Mouse (Mus musculus) heart, postnatal 25 days (tissue): ENCODE measurements around the gene Rapgef4. TPM values are rescaled to one million over a fixed set of nuclear protein-coding genes. Genes with fewer than 3 reads are reported as not detected.

ENCODE experiments used
- DNase-seq: peaks from one replicate; pipeline ENCODE4 v3.0.0; 2022; ENCODE audit warnings: low spot score
- intact Hi-C: fragments of 180-260 bp; cut with DNase I; formaldehyde crosslinking; loops from one replicate; pipeline ENCODE4 v1.15.1; 2025
- total RNA-seq, 2 experiments: library from RNA; stranded (reverse); gene quantifications; 2 replicates each; pipeline ENCODE4 v1.2.3; 2021

The Rapgef4 gene
- total RNA-seq, 2 experiments from 2014 or later, result 21.5 to 23.1 TPM

DNA sequence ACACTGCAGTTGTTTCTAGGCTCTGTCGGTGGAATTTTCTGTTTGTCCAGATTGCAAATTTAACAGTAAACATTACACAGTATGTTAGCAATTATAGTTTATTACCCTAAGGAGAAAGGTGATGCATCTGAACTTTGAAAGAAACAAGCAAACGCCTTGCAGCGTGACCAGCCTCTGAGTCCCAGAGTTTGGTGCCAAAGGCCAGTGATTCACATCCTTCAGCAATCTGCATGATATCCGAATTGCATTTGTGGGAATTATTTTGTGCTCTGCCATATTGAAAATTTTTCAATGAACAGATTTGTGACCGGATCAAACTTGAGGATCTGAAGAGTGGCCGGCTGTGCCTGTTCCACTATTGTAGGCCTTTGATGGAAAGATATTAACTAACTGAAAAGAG, 856 bp downstream of the Rapgef4 start:
- DNase-seq, result no peak
- intact Hi-C loops, result no loop called here

DNA sequence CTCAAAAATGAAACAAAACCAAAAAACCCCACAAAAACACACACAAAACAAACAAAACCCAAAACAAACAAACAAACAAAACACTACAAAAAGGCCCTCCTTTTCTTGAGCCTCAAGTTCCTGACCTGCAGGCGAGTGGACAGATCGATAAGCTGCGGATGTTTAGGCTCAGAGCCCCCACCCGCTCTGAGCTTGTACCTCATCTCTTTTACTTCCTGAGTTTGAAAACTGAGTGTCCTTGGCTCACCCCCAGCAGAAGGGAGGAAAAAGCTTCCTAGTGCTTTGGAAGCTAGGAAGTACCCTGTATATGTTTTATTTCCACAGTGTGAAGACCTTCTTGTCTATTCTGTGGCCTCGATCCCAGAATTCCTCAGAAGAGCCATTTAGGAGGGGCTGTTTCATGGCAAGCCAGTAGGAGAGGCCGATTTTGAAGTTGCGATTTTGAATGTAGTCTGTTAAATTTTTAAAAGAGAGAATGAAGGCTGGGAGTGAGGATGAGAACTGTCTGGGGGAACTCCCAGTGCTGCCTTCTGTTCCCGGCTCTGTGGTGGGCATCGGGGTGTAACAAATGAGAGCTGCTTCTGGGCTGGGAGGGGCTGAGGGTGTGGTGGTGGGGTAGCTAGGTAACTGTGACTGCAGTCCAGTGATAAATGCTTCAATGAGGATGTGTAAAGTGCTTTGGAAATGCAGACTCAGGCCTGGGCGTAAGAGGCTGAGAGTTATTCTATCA, 2.0 kb downstream of the Rapgef4 start:
- DNase-seq, result no peak
- intact Hi-C loops, result no loop called here

- no peak for DNase-seq
- intact Hi-C loops, result no loop called here
These were observed 4.7 kb downstream of the Rapgef4 start for GRCm38 (mm10) chr2:71985730-71986129.

GRCm38 (mm10) chr2:71986276-71986848, 5.3 kb downstream of the Rapgef4 start:
- intact Hi-C loops, result no loop called here
- DNase-seq, result no peak

DNA sequence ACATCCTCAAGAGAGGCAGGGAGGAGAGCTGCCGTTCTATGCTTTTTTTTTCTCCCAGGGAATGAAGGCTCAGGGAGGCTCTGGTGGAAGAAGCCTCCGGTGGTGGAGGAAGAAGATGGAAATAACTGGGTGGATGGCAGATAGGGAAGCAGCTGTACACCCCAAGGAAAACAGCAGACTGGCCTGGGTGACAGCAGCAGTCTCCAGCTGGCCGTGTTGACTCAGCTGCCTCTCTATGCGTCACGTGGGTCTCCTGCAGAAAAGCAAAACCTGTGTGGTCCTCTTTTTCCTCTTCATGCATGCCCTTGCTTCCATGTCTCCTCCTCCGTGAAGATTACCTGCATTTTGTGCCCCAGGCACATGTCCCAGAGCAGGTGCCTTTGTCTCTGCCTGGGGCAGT, 7.5 kb downstream of the Rapgef4 start:
- no peak for DNase-seq
- intact Hi-C loops, result no loop called here

DNA sequence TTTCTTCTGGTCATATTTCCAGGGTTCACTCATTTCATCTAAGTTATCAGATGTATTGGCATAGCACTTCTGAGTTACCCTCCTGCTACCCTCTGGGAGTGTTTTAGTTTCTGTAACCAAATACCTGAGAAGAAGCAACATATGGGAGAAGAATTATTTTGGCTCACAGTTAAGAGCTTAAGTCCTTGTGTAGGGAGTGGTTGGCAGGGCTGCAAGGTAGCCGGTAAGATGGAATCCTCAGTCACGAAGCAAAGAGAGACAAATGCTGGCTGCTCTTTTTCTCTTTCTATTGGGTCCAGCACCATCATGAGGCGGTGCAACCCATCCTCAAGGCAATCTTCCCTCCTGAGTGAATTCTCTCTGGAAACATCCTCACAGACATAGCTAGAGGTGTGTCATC, 11.1 kb downstream of the Rapgef4 start:
- intact Hi-C loops, result no loop called here

DNA sequence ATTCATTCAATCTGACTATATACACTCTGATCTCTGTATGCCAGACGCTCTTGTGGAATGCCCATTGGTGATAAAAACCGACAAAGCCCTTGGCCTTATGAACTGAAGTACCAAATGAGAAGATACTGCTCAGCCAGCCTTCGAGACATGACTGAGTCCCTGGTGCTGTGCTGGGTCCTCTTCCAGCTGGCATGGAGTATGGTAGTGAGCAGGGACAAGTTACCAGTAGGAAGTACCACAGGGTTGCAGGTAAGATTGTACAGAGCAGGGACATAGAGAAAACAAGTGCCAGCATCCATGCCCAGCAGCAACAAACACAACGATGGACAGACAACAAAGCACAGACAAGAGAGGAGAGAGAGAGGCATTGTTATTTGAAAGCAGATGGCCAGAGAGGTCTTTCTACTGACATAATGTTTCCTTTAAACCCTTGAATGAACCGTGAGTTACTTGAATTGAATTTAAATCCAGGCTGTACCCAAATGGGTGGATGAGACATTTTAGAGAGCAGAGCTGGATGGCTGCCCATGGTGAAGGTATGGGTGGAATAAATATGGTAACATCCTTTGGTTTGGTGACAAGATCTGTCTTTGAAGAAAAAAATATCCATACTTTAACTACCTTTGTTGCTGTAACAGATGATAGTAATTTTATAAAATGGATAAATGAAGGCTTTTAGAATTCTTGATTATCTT, 12.8 kb downstream of the Rapgef4 start:
- intact Hi-C loops, result no loop called here
- no peak for DNase-seq

More for the DNA sequence above, 11.1 kb downstream of the Rapgef4 start:
- DNase-seq, result no peak

GRCm38 (mm10) chr2:71998531-71998930, 17.5 kb downstream of the Rapgef4 start:
- DNase-seq, result no peak
- intact Hi-C loops, result no loop called here

GRCm38 (mm10) chr2:72000102-72000501, 19.1 kb downstream of the Rapgef4 start:
- intact Hi-C loops, result no loop called here
- DNase-seq, result no peak

- no peak for DNase-seq
These were observed 21.9 kb downstream of the Rapgef4 start for GRCm38 (mm10) chr2:72002843-72003370.

GRCm38 (mm10) chr2:72003756-72004525, 22.9 kb downstream of the Rapgef4 start:
- intact Hi-C loops, result no loop called here
- DNase-seq, result no peak

More at GRCm38 (mm10) chr2:72002843-72003370, 21.9 kb downstream of the Rapgef4 start:
- intact Hi-C loops, result no loop called here

GRCm38 (mm10) chr2:72005051-72005450, 24.0 kb downstream of the Rapgef4 start:
- intact Hi-C loops, result no loop called here
- no peak for DNase-seq

DNA sequence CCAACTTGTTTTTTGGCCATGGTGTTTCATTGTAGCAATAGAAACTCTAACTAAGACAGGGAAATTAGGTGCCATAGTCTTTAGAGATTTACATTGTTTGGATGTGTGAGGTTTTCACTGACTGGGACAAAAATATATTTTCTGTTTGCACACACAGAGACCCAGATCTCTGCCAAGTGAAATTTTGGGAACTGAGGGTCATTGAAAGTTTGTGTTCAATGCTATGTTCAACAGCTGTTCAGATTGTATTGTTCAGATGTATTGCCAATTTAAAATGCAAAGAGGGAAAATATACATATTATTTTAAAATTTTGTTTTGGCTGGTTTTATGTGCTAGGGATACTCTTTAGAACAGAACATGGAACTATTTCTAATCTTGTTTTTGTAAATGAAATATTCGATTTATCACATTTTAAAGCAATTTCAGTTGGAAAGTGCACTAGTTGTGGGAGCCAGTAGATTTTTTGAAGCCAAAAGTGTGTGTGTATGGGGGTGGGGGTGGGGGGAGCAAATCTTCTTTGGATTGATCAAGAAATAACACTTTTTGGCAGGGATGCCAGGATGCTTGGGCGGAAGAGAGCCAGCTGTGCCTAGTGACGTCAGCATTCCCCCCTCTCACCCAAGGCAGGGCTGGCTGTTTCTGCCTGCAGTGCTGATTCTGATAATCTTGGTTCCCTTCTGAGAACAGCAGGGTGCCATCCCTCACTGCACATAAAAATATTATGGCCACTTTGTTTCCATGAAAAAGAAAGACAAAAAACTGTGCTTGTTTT, 28.6 kb downstream of the Rapgef4 start:
- intact Hi-C loops, result no loop called here
- no peak for DNase-seq

GRCm38 (mm10) chr2:72015366-72015765, 34.3 kb downstream of the Rapgef4 start:
- intact Hi-C loops, result no loop called here
- DNase-seq, result no peak

DNA sequence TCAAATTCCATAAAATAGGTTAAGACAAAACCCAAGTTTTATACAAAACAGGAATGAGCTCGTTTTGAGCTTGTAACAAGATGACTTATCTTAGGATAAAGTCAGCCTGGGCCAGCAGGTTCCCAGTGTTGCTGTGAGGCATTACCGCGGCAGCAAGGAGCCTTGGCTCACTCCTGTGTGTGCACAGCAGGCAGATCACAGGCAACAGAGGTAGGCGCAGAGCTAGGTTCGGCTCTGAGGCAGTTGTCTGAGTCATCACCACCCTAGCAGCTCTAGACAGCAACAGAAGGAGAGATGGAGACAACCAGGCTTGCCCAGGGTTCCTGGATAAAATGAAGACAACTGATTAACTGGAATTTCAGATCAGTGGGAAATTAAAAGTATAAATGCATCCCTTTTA, 35.0 kb downstream of the Rapgef4 start:
- intact Hi-C loops, result no loop called here
- DNase-seq, result no peak

GRCm38 (mm10) chr2:72017168-72017567, 36.1 kb downstream of the Rapgef4 start:
- intact Hi-C loops, result no loop called here
- no peak for DNase-seq

DNA sequence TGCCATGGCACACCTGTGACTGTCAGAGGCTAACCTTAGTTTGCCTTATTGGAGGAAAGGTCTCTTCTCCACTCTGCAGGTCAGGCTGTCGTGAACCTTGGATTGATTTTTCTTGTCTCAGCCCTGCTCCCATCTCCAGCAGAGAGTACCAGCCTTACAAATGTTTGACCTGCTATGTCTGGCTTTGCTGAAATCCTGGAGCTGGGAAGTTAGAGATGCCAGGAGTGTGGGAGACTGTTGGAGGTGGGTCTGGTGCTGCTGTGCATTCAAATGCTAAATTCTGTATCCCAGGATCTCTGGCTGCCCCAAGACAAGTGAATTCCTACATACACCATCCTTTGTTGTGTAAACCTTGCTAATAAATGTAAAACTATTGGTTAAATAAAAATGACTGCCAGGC, 37.7 kb downstream of the Rapgef4 start:
- DNase-seq, result no peak
- intact Hi-C loops, result no loop called here

- intact Hi-C loops, result no loop called here
- DNase-seq, result no peak
These were observed 39.7 kb downstream of the Rapgef4 start for GRCm38 (mm10) chr2:72020755-72021154.

DNA sequence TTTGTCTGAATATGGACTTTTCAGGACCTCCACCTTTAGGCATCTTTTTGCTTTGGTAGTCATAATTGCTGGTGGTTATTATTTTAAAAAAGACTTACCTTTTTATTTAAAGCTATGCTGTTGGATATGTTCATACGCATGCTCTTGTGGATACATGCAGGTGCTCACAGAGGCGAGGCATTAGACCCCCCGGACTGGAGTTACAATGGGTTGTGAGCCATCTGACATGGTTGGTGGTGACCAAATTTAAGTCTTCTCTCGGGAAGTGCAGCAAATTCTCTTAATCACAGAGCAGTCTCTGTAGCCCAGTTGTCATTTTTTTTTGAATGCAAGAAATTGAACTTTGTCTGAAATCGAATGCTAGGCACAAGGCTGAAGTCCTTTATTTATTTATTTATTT, 40.4 kb downstream of the Rapgef4 start:
- intact Hi-C loops, result no loop called here
- DNase-seq, result no peak

GRCm38 (mm10) chr2:72021845-72022244, 40.8 kb downstream of the Rapgef4 start:
- intact Hi-C loops, result no loop called here
- DNase-seq, result no peak
